Mouse (Mus musculus): ENCODE measurements around the gene Kcnk18. TPM values are rescaled to one million over a fixed set of nuclear protein-coding genes. Genes with fewer than 3 reads are reported as not detected.

The Kcnk18 gene
- total RNA-seq (2022) = not detected

DNA sequence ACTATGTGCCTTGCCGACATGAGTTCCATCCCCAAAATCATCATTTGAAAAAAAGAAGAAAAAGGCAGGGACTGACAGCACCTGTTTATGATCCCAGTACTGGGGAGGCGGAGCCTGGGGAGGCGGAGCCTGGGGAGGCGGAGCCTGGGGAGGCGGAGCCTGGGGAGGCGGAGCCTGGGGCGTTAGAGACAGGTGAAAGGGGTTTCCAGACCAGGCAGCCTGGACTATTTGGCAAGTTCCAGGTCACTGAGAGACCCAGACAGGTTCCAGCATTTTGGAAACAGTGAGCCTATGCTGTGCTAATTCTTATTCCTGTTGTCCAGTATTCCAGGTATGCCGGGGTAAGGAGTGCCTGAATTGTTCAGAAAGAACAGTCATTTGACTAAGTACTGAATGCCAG lies at the start of gene Kcnk18:
TSS of gene Kcnk18 (plus strand) at position 224 of the 400 bp plus-strand sequence.
- no peak for DNase-seq

- DNase-seq = no peak
These were observed 48.9 kb upstream of the Kcnk18 start, which contains the start of gene Vax1 for GRCm38 (mm10) chr19:59169936-59170765. Gene Vax1 (minus strand): TSS chr19:59170056.

- no peak for DNase-seq
These were observed 48.3 kb upstream of the Kcnk18 start for GRCm38 (mm10) chr19:59170766-59171095.

DNA sequence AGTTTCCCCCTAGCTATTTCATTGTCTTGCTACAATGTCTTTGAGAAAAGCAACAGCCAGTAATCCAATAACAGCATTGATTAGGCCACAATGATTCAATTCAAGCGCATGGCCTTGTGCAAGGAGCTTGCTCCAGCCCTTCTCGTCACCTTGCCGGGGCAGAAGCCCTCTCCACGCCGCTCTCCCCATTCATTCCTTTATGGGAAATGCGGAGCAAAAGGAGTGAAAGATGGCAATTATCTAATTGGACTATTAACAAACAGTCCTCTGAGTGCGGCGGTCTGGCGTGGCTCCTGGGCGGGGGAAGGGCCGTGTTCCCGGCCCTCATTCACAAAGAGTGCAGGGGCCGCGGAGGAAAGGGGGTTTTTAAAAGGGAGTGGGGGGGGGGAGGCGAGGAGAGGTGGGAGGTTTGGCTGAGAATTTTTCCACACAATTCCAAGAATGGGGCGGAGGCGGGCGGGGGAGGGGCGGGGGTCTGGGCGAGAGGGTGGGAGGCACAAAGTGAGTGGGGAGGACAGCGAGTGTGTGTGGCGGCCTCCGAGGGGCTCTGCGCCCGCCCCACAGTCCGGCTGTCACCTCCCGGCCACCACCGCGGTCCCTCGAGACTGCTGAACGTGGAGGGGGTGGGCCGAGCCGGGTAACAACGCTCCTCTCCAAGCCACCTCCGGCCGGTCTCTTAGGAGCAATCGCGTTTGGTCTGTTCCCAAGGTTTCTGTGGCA lies 47.7 kb upstream of the Kcnk18 start:
- DNase-seq = no peak

DNA sequence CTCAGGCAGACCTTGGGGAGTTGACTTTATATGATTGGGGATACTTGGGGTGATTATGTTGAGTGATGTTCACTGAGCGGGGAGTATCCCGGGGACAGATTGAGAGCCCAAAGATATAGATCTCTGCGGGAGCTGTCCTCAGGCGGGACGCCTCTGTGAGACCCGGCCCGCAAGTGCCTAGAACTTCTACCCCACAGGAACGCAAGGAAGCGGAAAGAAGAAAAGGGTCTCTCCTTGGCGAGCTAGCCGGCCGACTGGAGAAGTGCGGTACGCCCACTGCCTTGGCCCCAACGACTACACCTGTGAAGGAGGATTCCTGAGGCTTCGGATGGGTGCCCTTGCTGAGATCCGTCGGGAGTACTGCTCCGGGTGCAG lies 47.2 kb upstream of the Kcnk18 start:
- no peak for DNase-seq

GRCm38 (mm10) chr19:59172781-59173180 lies 46.2 kb upstream of the Kcnk18 start:
- no peak for DNase-seq

GRCm38 (mm10) chr19:59173341-59174015 lies 45.5 kb upstream of the Kcnk18 start:
- DNase-seq = no peak

- DNase-seq = no peak
These were observed 35.0 kb upstream of the Kcnk18 start for GRCm38 (mm10) chr19:59184000-59184399.

- DNase-seq = no peak
These were observed 30.0 kb upstream of the Kcnk18 start for GRCm38 (mm10) chr19:59188981-59189380.

DNA sequence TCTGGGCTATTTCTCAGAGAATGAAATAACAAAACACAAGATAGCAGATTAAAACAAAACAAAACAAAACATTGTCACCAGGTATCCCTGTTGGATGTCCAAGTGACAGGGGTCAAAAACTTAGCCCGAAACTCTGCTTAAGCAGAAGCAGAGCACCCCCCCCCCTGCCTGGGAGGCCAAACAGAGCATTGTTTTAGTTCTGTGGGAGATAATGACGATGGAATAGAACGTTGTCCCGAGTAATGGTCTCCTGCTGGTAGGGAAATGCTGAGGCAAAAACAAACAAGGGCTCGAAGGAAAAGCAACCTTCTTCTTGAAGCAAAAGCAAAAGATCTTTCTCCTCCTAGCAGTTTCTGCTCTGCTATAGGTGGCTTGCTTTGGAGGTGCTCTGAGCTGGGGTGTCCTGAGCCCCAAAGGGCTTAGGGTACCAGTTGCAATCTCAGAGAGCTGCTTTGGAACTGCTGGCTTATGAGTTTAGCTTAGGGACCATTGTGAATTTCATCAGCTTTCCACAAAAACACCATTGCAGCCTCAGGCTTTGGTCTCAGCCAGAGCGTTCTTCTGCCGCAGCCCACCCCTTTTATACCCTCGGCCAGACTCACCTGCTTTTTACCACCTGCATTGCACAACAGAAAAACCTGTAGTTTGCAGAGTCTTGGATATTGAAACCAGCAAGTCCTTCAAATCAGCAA lies 28.4 kb upstream of the Kcnk18 start:
- DNase-seq = no peak

GRCm38 (mm10) chr19:59191123-59191505 lies 27.9 kb upstream of the Kcnk18 start:
- DNase-seq = no peak

- DNase-seq = no peak
These were observed 26.5 kb upstream of the Kcnk18 start for GRCm38 (mm10) chr19:59192491-59192890.

DNA sequence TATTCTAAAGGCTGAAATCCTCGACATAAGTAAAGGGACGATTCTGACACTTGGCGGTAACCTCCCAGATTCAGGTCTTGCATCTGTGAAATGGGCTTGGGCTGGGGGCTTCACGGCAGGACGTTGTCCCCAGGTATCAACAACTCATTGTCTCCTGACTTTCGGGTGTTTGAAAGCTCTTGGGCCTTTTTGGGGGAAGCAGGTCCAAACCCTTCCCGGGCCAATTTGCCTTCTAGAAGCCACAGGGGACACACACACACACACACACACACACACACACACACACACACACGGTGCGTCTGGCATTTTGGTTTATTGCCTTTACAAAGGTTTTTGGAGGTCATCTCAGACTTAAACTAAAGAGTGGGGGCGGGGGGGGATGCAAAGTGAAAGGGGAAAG lies 25.6 kb upstream of the Kcnk18 start:
- no peak for DNase-seq

DNA sequence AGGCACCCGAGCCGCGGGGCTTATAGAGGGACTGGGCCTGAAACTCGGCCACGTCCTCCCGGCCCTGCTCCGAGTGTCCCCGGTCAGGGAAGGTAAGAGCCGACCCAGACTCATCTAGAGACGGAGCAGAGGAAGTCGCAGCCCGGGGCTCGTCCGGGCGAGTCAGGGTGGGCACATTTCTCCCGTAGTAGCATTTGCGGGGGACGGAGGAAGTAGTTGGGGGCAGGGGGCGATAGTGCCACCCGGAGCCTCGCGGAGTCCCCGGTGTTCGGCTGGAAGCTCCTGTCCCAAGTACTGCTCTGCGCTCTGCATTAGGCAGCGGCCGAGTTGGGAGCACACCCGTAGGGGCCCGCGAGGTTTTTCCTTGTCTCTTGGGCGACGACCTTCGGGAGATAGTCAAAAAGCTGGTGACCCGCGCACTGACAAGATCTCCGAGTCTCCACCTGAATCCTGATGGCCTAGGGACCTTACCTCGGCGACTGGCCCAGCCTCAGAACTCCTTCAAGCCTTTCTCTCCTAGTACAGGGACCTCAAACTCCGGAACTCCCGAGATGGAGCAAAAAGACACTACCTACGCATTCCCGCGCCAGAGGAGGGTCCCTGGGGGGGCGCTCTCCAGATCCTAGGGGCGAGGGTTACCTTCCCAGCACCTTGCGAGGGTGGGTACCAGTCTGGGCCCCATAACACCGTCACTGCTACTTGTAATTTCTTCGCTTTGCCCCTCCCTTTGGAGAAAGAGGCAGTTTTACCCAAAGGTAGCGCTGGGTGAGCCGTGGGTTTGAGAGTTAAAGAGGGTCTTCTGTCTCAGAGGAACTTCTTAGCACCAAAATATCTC lies 24.8 kb upstream of the Kcnk18 start:
- DNase-seq = no peak

DNA sequence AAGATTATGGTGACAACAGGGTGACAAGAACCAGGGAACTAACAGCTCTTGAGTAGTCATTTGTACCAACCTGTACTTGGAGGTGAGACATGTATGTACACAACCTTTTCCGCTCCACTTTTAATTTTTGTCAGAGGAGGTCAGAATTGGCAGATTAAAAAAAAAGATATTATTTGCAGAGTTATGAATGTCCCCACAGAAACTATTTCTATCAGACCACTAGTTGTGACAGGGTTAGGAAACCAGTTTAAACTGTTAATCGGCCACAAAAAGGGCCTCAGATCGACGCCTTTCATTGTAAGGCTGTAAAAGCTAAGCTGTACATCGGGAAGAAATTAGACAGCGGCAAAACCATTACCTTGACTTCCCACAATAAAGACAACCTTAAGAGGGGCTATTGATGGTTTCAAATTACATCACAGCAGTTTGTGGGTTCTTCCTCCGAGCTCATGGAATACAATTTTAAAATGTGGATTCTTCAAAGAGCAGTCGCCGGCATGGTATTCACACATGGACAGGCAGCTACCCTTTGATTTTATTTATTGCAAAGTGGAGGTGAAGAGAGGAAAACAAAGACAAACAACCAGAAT lies 23.7 kb upstream of the Kcnk18 start:
- no peak for DNase-seq

GRCm38 (mm10) chr19:59196111-59196666 lies 22.8 kb upstream of the Kcnk18 start:
- DNase-seq = peak; percentile 31

DNA sequence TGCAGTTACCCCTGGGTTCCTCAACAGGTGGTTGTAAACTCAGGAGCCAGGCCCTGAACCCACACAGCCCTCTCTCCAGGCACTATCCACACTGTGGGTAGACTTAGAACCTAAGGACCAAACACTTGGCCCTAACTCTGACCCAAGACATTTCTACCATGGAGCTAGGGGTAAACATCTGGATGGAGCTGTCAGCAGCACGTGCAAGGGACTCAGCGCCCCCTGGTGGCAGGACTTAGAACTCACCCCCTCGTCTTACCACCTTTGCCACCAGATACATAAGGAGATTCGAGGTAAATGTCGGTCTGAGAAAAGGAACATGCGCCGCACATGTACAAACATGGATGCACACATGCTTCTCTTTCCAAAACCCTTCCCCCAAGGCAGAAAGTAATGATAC lies 20.9 kb upstream of the Kcnk18 start:
- peak; percentile 20 for DNase-seq

GRCm38 (mm10) chr19:59208475-59208874 lies 10.5 kb upstream of the Kcnk18 start:
- peak; percentile 15 for DNase-seq

DNA sequence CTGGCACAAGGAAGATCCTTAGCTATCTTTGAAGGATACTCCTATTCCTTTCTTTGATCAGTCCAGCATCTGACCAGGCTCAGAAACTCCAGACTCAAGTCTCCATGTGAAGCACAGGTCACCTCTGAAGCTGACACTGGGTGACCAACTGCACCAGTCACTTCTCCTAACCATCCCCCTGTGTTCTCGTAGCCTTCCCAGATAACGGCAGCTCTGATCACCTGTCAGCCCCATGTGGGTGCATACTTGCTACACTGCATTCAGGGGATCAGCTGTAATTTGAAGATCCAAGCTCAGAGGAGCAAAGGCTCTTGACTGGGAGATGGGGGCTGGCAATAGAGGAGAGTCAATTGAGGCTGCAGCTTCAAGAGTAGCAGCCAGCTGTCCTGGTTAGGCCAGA lies 10.0 kb upstream of the Kcnk18 start:
- no peak for DNase-seq

- DNase-seq = no peak
These were observed 2.1 kb upstream of the Kcnk18 start for GRCm38 (mm10) chr19:59216891-59217290.

GRCm38 (mm10) chr19:59221131-59221530 lies 2.1 kb downstream of the Kcnk18 start:
- no peak for DNase-seq
